Mouse (Mus musculus): ENCODE data around the gene Sass6. TPM values are rescaled to one million over a fixed set of nuclear protein-coding genes. Genes with fewer than 3 reads are reported as not detected.
"Not testable (repeated sequence)": the region's sequence is repeated elsewhere in the genome, so short reads cannot be mapped to it uniquely, and the experiment has no call there.

Sass6 gene
- polyA plus RNA-seq, 1 experiment from 2014 or later, result 3.7 TPM

DNA sequence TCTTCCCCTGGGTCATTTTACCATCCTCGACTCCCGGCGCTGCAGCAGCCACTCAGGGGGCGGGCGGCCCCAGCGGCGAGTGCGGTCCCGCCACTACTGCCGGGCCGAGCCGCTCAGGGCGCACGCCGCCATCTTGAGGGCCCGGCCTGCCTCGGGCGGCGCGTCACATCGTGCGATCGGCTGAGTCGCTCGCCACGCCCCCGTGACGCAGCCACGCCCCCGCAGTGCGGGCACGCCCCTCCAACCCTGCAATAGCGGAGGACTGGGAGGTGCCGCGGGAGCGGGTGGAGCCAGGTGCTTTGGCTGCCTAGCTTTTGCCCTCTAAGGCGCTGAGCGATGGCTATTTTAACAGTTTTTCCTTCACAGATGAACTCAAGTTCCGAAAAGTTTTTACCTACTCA lies 67.7 kb downstream of the Sass6 start, which contains the start of gene Mfsd14a:
Gene Mfsd14a, minus strand, starts transcription at position 215 of the 401 bp plus-strand sequence.
- peaks cover 4% of the 10 kb centered on the region; the same call in 1 of the 2 replicates for H3K4me1 ChIP-seq (ENCODE audit: insufficient read depth, low read depth, low read length)
- 2% methylated on average over 32 of the region's 39 CpGs for WGBS
- peak within 1 kb of the TSS; percentile 82 for H3K9ac ChIP-seq (replicated peaks; ENCODE audit: low read depth)
- peak within 1 kb of the TSS; percentile 95 for H3K27ac ChIP-seq (ENCODE audit: low read length)
- peak; percentile 97 for DNase-seq (ENCODE audit: low spot score)
- H3K36me3 ChIP-seq (ENCODE audit: insufficient read depth, low read length), result no peaks in the 10 kb centered on the region
- peak within 1 kb of the TSS; percentile 88 for H3K4me3 ChIP-seq (ENCODE audit: low read depth, low read length)
- H3K27me3 ChIP-seq (replicated peaks; ENCODE audit: insufficient read depth, low read length), result no peaks in the 10 kb centered on the region
- peak; percentile 99 for ATAC-seq
- no peaks in the 10 kb centered on the region for H3K9me3 ChIP-seq (ENCODE audit: low read length)
- TF ChIP-seq EP300 (IDR thresholded peaks at IDR 0.05) (no peak), CTCF (IDR thresholded peaks at IDR 0.05) (0 out of 2 replicates have a peak, but pooled peaks have one; percentile 8)
- H3K4me2 ChIP-seq (replicated peaks; ENCODE audit: low read depth, low read length), result peak within 1 kb of the TSS; percentile 68

DNA sequence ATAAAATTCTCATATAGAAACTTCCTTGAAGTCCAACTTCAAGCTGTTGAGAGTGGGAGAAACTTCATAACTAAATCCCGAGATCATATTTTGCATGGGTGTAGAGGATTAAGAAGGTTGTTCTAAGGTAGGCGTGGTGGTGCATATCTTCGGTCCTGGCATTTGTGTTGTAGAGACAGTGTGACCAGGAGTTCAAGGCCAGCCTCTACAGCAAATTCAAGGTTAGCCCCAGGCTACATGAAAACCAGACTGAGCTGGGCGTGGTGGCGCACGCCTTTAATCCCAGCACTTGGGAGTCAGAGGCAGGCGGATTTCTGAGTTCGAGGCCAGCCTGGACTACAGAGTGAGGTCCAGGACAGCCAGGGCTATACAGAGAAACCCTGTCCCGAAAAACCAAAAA lies 69.5 kb downstream of the Sass6 start:
- 93% methylated on average over 9 of the region's 9 CpGs for WGBS
- not testable (repeated sequence) for H3K36me3 ChIP-seq (ENCODE audit: insufficient read depth, low read length); DNase-seq (ENCODE audit: low spot score); H3K9me3 ChIP-seq (ENCODE audit: low read length); H3K4me1 ChIP-seq (ENCODE audit: insufficient read depth, low read depth, low read length); H3K9ac ChIP-seq (replicated peaks; ENCODE audit: low read depth); ATAC-seq; H3K27ac ChIP-seq (ENCODE audit: low read length); H3K4me3 ChIP-seq (ENCODE audit: low read depth, low read length); H3K27me3 ChIP-seq (replicated peaks; ENCODE audit: insufficient read depth, low read length); H3K4me2 ChIP-seq (replicated peaks; ENCODE audit: low read depth, low read length)

Other genes with a start within 250 kb of the Sass6 start
- gene Cdc14a, start 170.9 kb upstream of the Sass6 start, polyA plus RNA-seq (2015; fragmentation: Nextera tagmentation; extraction: Ambion mirVana), result 8.2 and 8.9 TPM in 2 replicates
- 42.9 and 45.4 TPM in 2 replicates for gene Rtca, start 86.8 kb upstream of the Sass6 start, polyA plus RNA-seq (2015; fragmentation: Nextera tagmentation; extraction: Ambion mirVana)
- 6.1 and 8.4 TPM in 2 replicates for gene Dbt, start 81.9 kb upstream of the Sass6 start, polyA plus RNA-seq (2015; fragmentation: Nextera tagmentation; extraction: Ambion mirVana)
- gene Lrrc39, start 32.0 kb upstream of the Sass6 start, polyA plus RNA-seq (2015; fragmentation: Nextera tagmentation; extraction: Ambion mirVana), result 0.42 and 0.61 TPM in 2 replicates
- gene Trmt13, start 19.6 kb downstream of the Sass6 start, polyA plus RNA-seq (2015; fragmentation: Nextera tagmentation; extraction: Ambion mirVana), result 15.0 and 17.0 TPM in 2 replicates
- gene Mfsd14a, start 67.7 kb downstream of the Sass6 start, polyA plus RNA-seq (2015; fragmentation: Nextera tagmentation; extraction: Ambion mirVana), result 70.4 and 73.4 TPM in 2 replicates
- gene Gm43191, start 86.3 kb downstream of the Sass6 start, polyA plus RNA-seq (2015; fragmentation: Nextera tagmentation; extraction: Ambion mirVana), result not detected in 2 replicates
- 10.0 TPM in 2 replicates for gene Slc35a3, start 117.8 kb downstream of the Sass6 start, polyA plus RNA-seq (2015; fragmentation: Nextera tagmentation; extraction: Ambion mirVana)
- 6.3 and 6.5 TPM in 2 replicates for gene Agl, start 213.2 kb downstream of the Sass6 start, polyA plus RNA-seq (2015; fragmentation: Nextera tagmentation; extraction: Ambion mirVana)

Data from lung, postnatal 0 days (tissue).